Mouse (Mus musculus) ES-Bruce4 (cell line): ENCODE data around the gene Fam166b. TPM values are rescaled to one million over a fixed set of nuclear protein-coding genes. Genes with fewer than 3 reads are reported as not detected.

ENCODE experiments used
- H3K27ac ChIP-seq: 2 replicates; pipeline ENCODE4 v1.5.1; 2012; ENCODE audit warnings: low read length, inconsistent platforms; ENCODE audit not compliant: insufficient read depth
- H3K27me3 ChIP-seq: 2 replicates; pipeline ENCODE4 v1.6.1; 2012; ENCODE audit warnings: mild to moderate bottlenecking, low read length, inconsistent platforms; ENCODE audit not compliant: control insufficient read depth, poor library complexity, insufficient read depth, severe bottlenecking
- H3K36me3 ChIP-seq: 2 replicates; pipeline ENCODE4 v1.6.1; 2012; ENCODE audit warnings: inconsistent platforms, mild to moderate bottlenecking, low read length, moderate library complexity; ENCODE audit not compliant: control insufficient read depth, poor library complexity, insufficient read depth, severe bottlenecking
- H3K4me1 ChIP-seq: one replicate; pipeline ENCODE4 v1.8.1; 2011; ENCODE audit warnings: low read length; ENCODE audit not compliant: control insufficient read depth, insufficient read depth
- H3K4me3 ChIP-seq: 2 replicates; pipeline ENCODE4 v1.5.1; 2011; ENCODE audit warnings: low read depth, mild to moderate bottlenecking, low read length
- H3K9ac ChIP-seq: 2 replicates; pipeline ENCODE4 v1.6.1; 2012; ENCODE audit warnings: low read depth, mild to moderate bottlenecking, inconsistent platforms; ENCODE audit not compliant: poor library complexity, severe bottlenecking
- H3K9me3 ChIP-seq: replicated peaks from 2 replicates; pipeline ENCODE4 v1.6.1; 2012; ENCODE audit warnings: mild to moderate bottlenecking, low read length, inconsistent platforms; ENCODE audit not compliant: control insufficient read depth, poor library complexity, insufficient read depth, severe bottlenecking
- CTCF ChIP-seq: IDR thresholded peaks from one replicate; pipeline ENCODE4 v1.8.1; 2011; ENCODE audit warnings: low read depth, low read length
- EP300 ChIP-seq: IDR thresholded peaks from 2 replicates; pipeline ENCODE4 v1.6.1; 2011; ENCODE audit warnings: low read depth, low read length; ENCODE audit not compliant: insufficient read depth
- POLR2A ChIP-seq: IDR thresholded peaks from one replicate; pipeline ENCODE4 v1.8.1; 2011; ENCODE audit warnings: low read length; ENCODE audit not compliant: insufficient read depth
- polyA plus RNA-seq: library from polyadenylated mRNA; stranded (reverse); fragments of >200 nt; gene quantifications from 2 replicates; pipeline ENCODE4 v1.2.4, GENCODE M21; 2011; ENCODE audit warnings: low read depth; ENCODE audit not compliant: missing spikeins, insufficient read depth, insufficient read length

The Fam166b gene
- polyA plus RNA-seq, 1 experiment, result 2.1 TPM

GRCm38 (mm10) chr4:43419801-43420281 is 9.1 kb downstream of the Fam166b start:
- H3K4me1 ChIP-seq, result no peaks in the 10 kb centered on the region
- H3K27ac ChIP-seq, result no peak overlapping the region
- no peaks in the 10 kb centered on the region for H3K27me3 ChIP-seq
- TF ChIP-seq EP300 (no peak), CTCF (no peak), POLR2A (no peak)
- 0 out of 2 replicates have a peak, but pooled peaks cover 3% of the 10 kb centered on the region for H3K36me3 ChIP-seq
- H3K4me3 ChIP-seq, result no peak overlapping the region
- no peaks in the 10 kb centered on the region for H3K9me3 ChIP-seq
- no peak overlapping the region for H3K9ac ChIP-seq

GRCm38 (mm10) chr4:43418973-43419656 is 9.8 kb downstream of the Fam166b start:
- Histone ChIP-seq H3K9me3 (no peaks in the 10 kb centered on the region), H3K4me3 (no peak overlapping the region), H3K4me1 (no peaks in the 10 kb centered on the region), H3K27me3 (no peaks in the 10 kb centered on the region), H3K9ac (no peak overlapping the region), H3K36me3 (0 out of 2 replicates have a peak, but pooled peaks cover 2% of the 10 kb centered on the region), H3K27ac (no peak overlapping the region)
- TF ChIP-seq EP300 (no peak), CTCF (no peak), POLR2A (no peak)

- no peaks in the 10 kb centered on the region for H3K27me3 ChIP-seq
- no peaks in the 10 kb centered on the region for H3K9me3 ChIP-seq
- no peaks in the 10 kb centered on the region for H3K36me3 ChIP-seq
- H3K4me1 ChIP-seq, result no peaks in the 10 kb centered on the region
- H3K9ac ChIP-seq, result no peak overlapping the region
- TF ChIP-seq EP300, result no peak
- TF ChIP-seq POLR2A, result no peak
- TF ChIP-seq CTCF, result no peak
- no peak overlapping the region for H3K4me3 ChIP-seq
- H3K27ac ChIP-seq, result no peak overlapping the region
Observed at GRCm38 (mm10) chr4:43418450-43418849, 10.5 kb downstream of the Fam166b start.

- Histone ChIP-seq H3K27me3 (no peaks in the 10 kb centered on the region), H3K9ac (no peak overlapping the region), H3K36me3 (no peaks in the 10 kb centered on the region), H3K4me3 (no peak overlapping the region), H3K4me1 (no peaks in the 10 kb centered on the region), H3K9me3 (no peaks in the 10 kb centered on the region), H3K27ac (no peak overlapping the region)
- no peak for TF ChIP-seq CTCF
- TF ChIP-seq POLR2A, result no peak
- no peak for TF ChIP-seq EP300
Observed at GRCm38 (mm10) chr4:43417269-43418062, 11.5 kb downstream of the Fam166b start.

GRCm38 (mm10) chr4:43416071-43416490 is 12.9 kb downstream of the Fam166b start:
- TF ChIP-seq EP300 (no peak), CTCF (no peak), POLR2A (no peak)

More at GRCm38 (mm10) chr4:43416071-43416490, 12.9 kb downstream of the Fam166b start:
- H3K4me3 ChIP-seq, result peak overlapping the region; percentile 10
- H3K9ac ChIP-seq, result no peak overlapping the region
- no peaks in the 10 kb centered on the region for H3K36me3 ChIP-seq
- no peaks in the 10 kb centered on the region for H3K27me3 ChIP-seq
- no peaks in the 10 kb centered on the region for H3K4me1 ChIP-seq
- no peaks in the 10 kb centered on the region for H3K9me3 ChIP-seq
- H3K27ac ChIP-seq, result no peak overlapping the region
